Mouse (Mus musculus): ENCODE results near the gene Parl.

Gene Parl

DNA sequence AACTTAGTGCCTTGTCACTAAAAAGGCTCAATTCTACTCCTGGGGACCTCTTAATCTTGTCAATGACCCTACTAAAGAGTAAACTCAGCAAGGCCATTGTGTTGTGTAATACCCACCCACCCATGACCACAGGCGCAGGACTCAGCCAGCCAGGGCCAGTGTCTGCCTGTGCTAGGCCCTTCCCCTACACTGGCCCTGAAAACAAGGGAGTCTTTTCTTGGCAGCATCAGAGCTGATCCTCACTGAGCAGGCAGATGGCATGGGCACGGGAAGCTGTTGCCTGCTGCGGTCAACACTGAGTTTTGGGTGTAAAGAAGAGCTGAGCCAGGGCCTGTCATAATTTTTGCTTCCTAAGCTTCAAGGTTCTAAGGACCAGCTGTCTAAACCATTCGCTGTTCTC, 64.8 kb downstream of the Parl start:
- peak; percentile 47 for DNase-seq (ENCODE audit: low spot score)

DNA sequence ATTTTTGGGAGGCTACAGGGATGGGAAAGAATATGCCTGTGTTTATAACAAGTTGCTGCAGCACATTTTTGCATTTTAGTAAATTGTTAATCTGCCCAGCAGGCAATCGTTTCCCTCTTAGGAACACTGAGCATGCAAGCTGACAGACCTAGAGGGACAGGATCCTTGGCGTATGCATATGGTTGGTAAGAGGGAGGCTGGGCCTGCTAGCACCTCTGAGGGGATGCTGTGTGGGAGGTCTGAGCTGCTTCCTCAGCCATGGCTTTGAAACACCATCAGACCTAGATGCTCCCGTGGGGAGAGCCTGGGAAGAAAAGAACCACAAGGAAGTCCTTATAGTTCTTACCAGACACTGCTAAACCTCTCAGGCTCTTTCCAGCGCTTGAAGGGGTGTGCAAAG, 67.8 kb downstream of the Parl start:
- no peak for DNase-seq (ENCODE audit: low spot score)
